Mouse (Mus musculus) forebrain, embryonic 16.5 days (tissue): ENCODE results near the gene Casp7. TPM values are rescaled to one million over a fixed set of nuclear protein-coding genes. Genes with fewer than 3 reads are reported as not detected.

Source experiments
- ATAC-seq: fragments of 200-750 bp; cut with Nextera tagmentation; 2 replicates; pipeline ENCODE4 v1.8.0; 2017; ENCODE audit warnings: mild to moderate bottlenecking, moderate library complexity
- H3K27ac ChIP-seq: fragments of 300-500 bp; sonication (generic); 2 replicates; pipeline ENCODE4 v1.5.1; 2014; ENCODE audit warnings: low read length, control low read depth
- H3K27me3 ChIP-seq: fragments of 300-500 bp; sonication (generic); replicated peaks from 2 replicates; pipeline ENCODE4 v1.6.1; 2014; ENCODE audit warnings: low read length; ENCODE audit not compliant: control insufficient read depth, insufficient read depth
- H3K36me3 ChIP-seq: fragments of 300-500 bp; sonication (generic); 2 replicates; pipeline ENCODE4 v1.6.1; 2014; ENCODE audit not compliant: control insufficient read depth, insufficient read depth
- H3K4me1 ChIP-seq: fragments of 300-500 bp; sonication (generic); replicated peaks from 2 replicates; pipeline ENCODE4 v1.6.1; 2014; ENCODE audit warnings: low read length; ENCODE audit not compliant: control insufficient read depth, insufficient read depth
- H3K4me2 ChIP-seq: fragments of 300-500 bp; sonication (generic); 2 replicates; pipeline ENCODE4 v1.6.1; 2014; ENCODE audit warnings: mild to moderate bottlenecking, low read length, control low read depth
- H3K4me3 ChIP-seq: fragments of 300-500 bp; sonication (generic); replicated peaks from 2 replicates; pipeline ENCODE4 v1.5.1; 2014; ENCODE audit warnings: mild to moderate bottlenecking, low read length, control low read depth
- H3K9ac ChIP-seq: fragments of 300-500 bp; sonication (generic); replicated peaks from 2 replicates; pipeline ENCODE4 v1.6.1; 2014; ENCODE audit warnings: low read depth, low read length, control low read depth
- H3K9me3 ChIP-seq: fragments of 300-500 bp; sonication (generic); 2 replicates; pipeline ENCODE4 v1.6.1; 2016; ENCODE audit warnings: low read length; ENCODE audit not compliant: control insufficient read depth
- WGBS: fragments of 180-500 bp; shearing (Covaris S2); extraction: QIAGEN DNeasy Blood & Tissue Kit; methylation state at CpG from one replicate; pipeline ENCODE4 v1.1.7; 2014; 5-methylcytosine and 5-hydroxymethylcytosine counted together
- polyA plus RNA-seq: library from polyadenylated mRNA; unstranded; fragments of >200 nt; fragmentation: Nextera tagmentation; extraction: Ambion mirVana; gene quantifications from 2 replicates; pipeline ENCODE4 v1.2.1, GENCODE M21; 2015

Gene Casp7
- polyA plus RNA-seq, 1 experiment from 2014 or later: 17.2 TPM

- WGBS: 78% methylated on average over 13 of the region's 13 CpGs
- ATAC-seq: no peak
- Histone ChIP-seq H3K9me3 (no peaks in the 10 kb centered on the region), H3K4me1 (no peaks in the 10 kb centered on the region), H3K27ac (no peak overlapping the region), H3K4me3 (no peak overlapping the region), H3K9ac (no peak overlapping the region), H3K4me2 (no peak overlapping the region), H3K27me3 (no peaks in the 10 kb centered on the region), H3K36me3 (no peaks in the 10 kb centered on the region)
These were observed 18.3 kb upstream of the Casp7 start for GRCm38 (mm10) chr19:56378554-56379172.

- H3K27me3 ChIP-seq: no peaks in the 10 kb centered on the region
- no peak overlapping the region for H3K27ac ChIP-seq
- no peak overlapping the region for H3K9ac ChIP-seq
- WGBS: 86% methylated on average over 7 of the region's 7 CpGs
- H3K36me3 ChIP-seq: no peaks in the 10 kb centered on the region
- H3K4me3 ChIP-seq: no peak overlapping the region
- no peak for ATAC-seq
- H3K4me1 ChIP-seq: no peaks in the 10 kb centered on the region
- no peak overlapping the region for H3K4me2 ChIP-seq
- no peaks in the 10 kb centered on the region for H3K9me3 ChIP-seq
These were observed 16.6 kb upstream of the Casp7 start for GRCm38 (mm10) chr19:56380341-56380740.

GRCm38 (mm10) chr19:56381407-56381806, 15.5 kb upstream of the Casp7 start:
- WGBS: 93% methylated on average over 10 of the region's 10 CpGs
- Histone ChIP-seq H3K27ac (no peak overlapping the region), H3K9me3 (no peaks in the 10 kb centered on the region), H3K27me3 (no peaks in the 10 kb centered on the region), H3K4me1 (no peaks in the 10 kb centered on the region), H3K4me2 (no peak overlapping the region), H3K9ac (no peak overlapping the region), H3K36me3 (no peaks in the 10 kb centered on the region), H3K4me3 (no peak overlapping the region)
- no peak for ATAC-seq

- H3K4me3 ChIP-seq: no peak overlapping the region
- 86% methylated on average over 5 of the region's 5 CpGs for WGBS
- no peaks in the 10 kb centered on the region for H3K4me1 ChIP-seq
- ATAC-seq: no peak
- H3K9ac ChIP-seq: no peak overlapping the region
- no peaks in the 10 kb centered on the region for H3K9me3 ChIP-seq
- H3K27ac ChIP-seq: no peak overlapping the region
- no peaks in the 10 kb centered on the region for H3K27me3 ChIP-seq
- H3K4me2 ChIP-seq: no peak overlapping the region
- H3K36me3 ChIP-seq: no peaks in the 10 kb centered on the region
These were observed 11.4 kb upstream of the Casp7 start for GRCm38 (mm10) chr19:56385546-56385945.

GRCm38 (mm10) chr19:56386095-56386494, 10.8 kb upstream of the Casp7 start:
- no peak for ATAC-seq
- no peak overlapping the region for H3K27ac ChIP-seq
- H3K4me1 ChIP-seq: no peaks in the 10 kb centered on the region
- H3K4me3 ChIP-seq: no peak overlapping the region
- H3K36me3 ChIP-seq: no peaks in the 10 kb centered on the region
- H3K9me3 ChIP-seq: no peaks in the 10 kb centered on the region
- no peak overlapping the region for H3K4me2 ChIP-seq
- H3K9ac ChIP-seq: no peak overlapping the region
- 73% methylated on average over 10 of the region's 10 CpGs for WGBS
- H3K27me3 ChIP-seq: no peaks in the 10 kb centered on the region

- no peak for ATAC-seq
- H3K4me2 ChIP-seq: no peak overlapping the region
- WGBS: 84% methylated on average over 4 of the region's 4 CpGs
- H3K9ac ChIP-seq: no peak overlapping the region
- no peaks in the 10 kb centered on the region for H3K36me3 ChIP-seq
- no peaks in the 10 kb centered on the region for H3K4me1 ChIP-seq
- no peaks in the 10 kb centered on the region for H3K27me3 ChIP-seq
- H3K9me3 ChIP-seq: no peaks in the 10 kb centered on the region
- H3K27ac ChIP-seq: no peak overlapping the region
- H3K4me3 ChIP-seq: no peak overlapping the region
These were observed 9.1 kb upstream of the Casp7 start for GRCm38 (mm10) chr19:56387726-56388302.

- H3K27me3 ChIP-seq: no peaks in the 10 kb centered on the region
- H3K36me3 ChIP-seq: no peaks in the 10 kb centered on the region
- no peak overlapping the region for H3K4me3 ChIP-seq
- 90% methylated on average over 11 of the region's 11 CpGs for WGBS
- no peaks in the 10 kb centered on the region for H3K9me3 ChIP-seq
- no peak overlapping the region for H3K9ac ChIP-seq
- no peak for ATAC-seq
- H3K27ac ChIP-seq: no peak overlapping the region
- H3K4me1 ChIP-seq: no peaks in the 10 kb centered on the region
- no peak overlapping the region for H3K4me2 ChIP-seq
These were observed 7.8 kb upstream of the Casp7 start for GRCm38 (mm10) chr19:56389176-56389575.

- Histone ChIP-seq H3K9me3 (no peaks in the 10 kb centered on the region), H3K4me3 (no peak within 1 kb of the TSS), H3K27ac (no peak within 1 kb of the TSS), H3K9ac (no peak within 1 kb of the TSS), H3K36me3 (no peaks in the 10 kb centered on the region), H3K4me2 (no peak within 1 kb of the TSS), H3K4me1 (no peaks in the 10 kb centered on the region), H3K27me3 (no peaks in the 10 kb centered on the region; the same call in 1 of the 2 replicates)
- 90% methylated on average over 11 of the region's 11 CpGs for WGBS
- no peak for ATAC-seq
These were observed 7.0 kb upstream of the Casp7 start, which contains the start of gene Nrap for GRCm38 (mm10) chr19:56389879-56390278. Nrap (minus strand) TSS chr19:56390037.

- WGBS: 81% methylated on average over 6 of the region's 6 CpGs
- H3K9me3 ChIP-seq: no peaks in the 10 kb centered on the region
- H3K9ac ChIP-seq: no peak overlapping the region
- H3K4me2 ChIP-seq: no peak overlapping the region
- H3K27me3 ChIP-seq: peaks cover 3% of the 10 kb centered on the region; the same call in 1 of the 2 replicates
- H3K4me3 ChIP-seq: no peak overlapping the region
- H3K36me3 ChIP-seq: no peaks in the 10 kb centered on the region
- no peak overlapping the region for H3K27ac ChIP-seq
- peaks cover 3% of the 10 kb centered on the region for H3K4me1 ChIP-seq
- ATAC-seq: no peak
These were observed 5.5 kb upstream of the Casp7 start for GRCm38 (mm10) chr19:56391307-56392046.
